Mouse (Mus musculus): Measurements from ENCODE around the gene Gm6993. TPM values are rescaled to one million over a fixed set of nuclear protein-coding genes. Genes with fewer than 3 reads are reported as not detected.

The Gm6993 gene
- polyA plus RNA-seq, 1 experiment = not detected

DNA sequence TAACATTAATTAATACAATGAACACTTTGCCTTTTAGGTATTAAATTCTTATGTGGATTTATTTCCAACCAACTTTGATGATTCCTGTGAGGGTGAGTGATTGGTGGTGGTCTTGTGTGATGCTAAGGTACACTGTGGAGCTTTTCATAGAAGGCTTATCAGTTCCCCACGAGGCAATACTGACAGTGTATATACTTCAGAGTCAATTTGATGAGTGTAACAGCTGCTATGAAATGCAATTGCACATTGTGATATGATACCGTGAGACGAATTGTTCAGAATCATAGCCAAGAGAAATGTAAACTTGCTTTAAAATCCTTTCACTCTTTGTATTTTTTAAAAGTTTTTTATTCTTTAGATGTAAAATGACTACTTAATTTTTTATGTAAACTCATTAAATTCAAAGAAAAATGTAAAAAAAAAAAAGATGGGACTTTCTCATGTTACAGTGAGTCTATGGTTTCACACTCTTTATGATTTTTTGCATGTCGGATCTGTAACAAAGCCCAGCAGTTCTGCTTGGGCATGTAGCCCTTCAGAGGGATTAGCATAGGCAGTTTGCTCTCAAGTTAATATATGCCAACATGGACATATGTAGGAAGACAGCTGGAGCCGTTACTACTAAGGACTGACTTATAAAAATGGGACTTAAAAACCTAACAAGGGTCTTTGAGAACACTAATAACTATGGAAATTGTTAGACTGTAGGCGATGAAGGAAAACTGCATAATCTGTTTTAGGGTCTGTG is 1.2 kb downstream of the Gm6993 start:
- no peaks in the 10 kb centered on the region for H3K4me1 ChIP-seq (ENCODE audit: control insufficient read depth, insufficient read depth, low read length)
- DNase-seq = no peak
- H3K4me3 ChIP-seq (replicated peaks; ENCODE audit: insufficient read depth, low read depth, low read length) = no peak overlapping the region
- no peaks in the 10 kb centered on the region for H3K27me3 ChIP-seq (ENCODE audit: control insufficient read depth, insufficient read depth, low read length)
- 43% methylated on average over 6 of the region's 6 CpGs for WGBS
- no peak for TF ChIP-seq CTCF (IDR thresholded peaks at IDR 0.05; ENCODE audit: borderline replicate concordance, insufficient read depth, low read depth, low read length)
- H3K27ac ChIP-seq (ENCODE audit: insufficient read depth, low read length) = no peak overlapping the region

DNA sequence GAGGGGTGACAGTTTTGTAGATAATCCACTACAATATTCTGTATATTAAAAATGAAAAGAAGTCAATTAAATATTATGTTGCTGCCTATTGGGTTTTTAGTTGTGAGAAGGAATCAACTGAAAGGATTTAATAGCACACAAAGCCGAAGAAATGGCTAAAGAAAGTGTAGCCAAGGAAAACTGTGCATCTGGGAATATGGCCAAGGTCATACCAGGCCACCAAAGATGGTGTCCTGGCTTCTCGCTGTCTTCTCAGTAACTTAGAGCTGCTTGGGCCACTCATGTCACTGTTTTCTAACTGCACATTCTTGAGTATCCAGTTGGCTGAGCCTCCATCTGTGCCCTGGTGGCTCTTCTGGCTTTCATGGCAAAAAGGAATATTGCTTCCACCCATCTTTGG is 3.4 kb downstream of the Gm6993 start:
- Histone ChIP-seq H3K4me3 (replicated peaks; ENCODE audit: insufficient read depth, low read depth, low read length) (no peak overlapping the region), H3K4me1 (ENCODE audit: control insufficient read depth, insufficient read depth, low read length) (no peaks in the 10 kb centered on the region), H3K27me3 (ENCODE audit: control insufficient read depth, insufficient read depth, low read length) (no peaks in the 10 kb centered on the region; the same call in 1 of the 2 replicates), H3K27ac (ENCODE audit: insufficient read depth, low read length) (no peak overlapping the region)
- WGBS = 19% methylated on average over 2 of the region's 2 CpGs
- TF ChIP-seq POLR2A (IDR thresholded peaks at IDR 0.05; ENCODE audit: borderline replicate concordance, insufficient read depth, low read length) (no peak), CTCF (IDR thresholded peaks at IDR 0.05; ENCODE audit: borderline replicate concordance, insufficient read depth, low read depth, low read length) (no peak)
- no peak for DNase-seq

DNA sequence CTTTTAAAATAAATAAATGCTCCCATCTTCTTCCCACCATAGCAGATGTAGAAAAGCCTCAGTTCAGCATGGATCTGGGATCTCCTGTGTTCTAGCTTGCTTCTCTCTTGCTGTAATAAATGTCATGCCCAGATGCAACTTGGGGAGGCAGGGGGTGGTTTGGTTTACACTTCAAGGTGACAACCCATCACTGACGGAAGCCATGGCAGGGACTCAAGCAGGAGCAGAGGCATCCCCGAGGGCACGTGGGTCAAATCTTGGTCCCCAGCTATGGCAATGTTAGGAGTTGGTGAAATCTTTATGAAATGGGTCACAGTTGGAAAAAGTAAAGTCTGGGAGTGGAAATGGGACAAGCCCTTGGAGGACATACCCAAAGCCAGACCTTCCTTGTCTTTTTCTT is 4.1 kb downstream of the Gm6993 start:
- TF ChIP-seq CTCF (IDR thresholded peaks at IDR 0.05; ENCODE audit: borderline replicate concordance, insufficient read depth, low read depth, low read length) = no peak
- TF ChIP-seq POLR2A (IDR thresholded peaks at IDR 0.05; ENCODE audit: borderline replicate concordance, insufficient read depth, low read length) = no peak
- no peak for DNase-seq
- Histone ChIP-seq H3K4me3 (replicated peaks; ENCODE audit: insufficient read depth, low read depth, low read length) (no peak overlapping the region), H3K27me3 (ENCODE audit: control insufficient read depth, insufficient read depth, low read length) (no peaks in the 10 kb centered on the region; the same call in 1 of the 2 replicates), H3K27ac (ENCODE audit: insufficient read depth, low read length) (no peak overlapping the region), H3K4me1 (ENCODE audit: control insufficient read depth, insufficient read depth, low read length) (no peaks in the 10 kb centered on the region)
- WGBS = 95% methylated on average over 3 of the region's 3 CpGs

DNA sequence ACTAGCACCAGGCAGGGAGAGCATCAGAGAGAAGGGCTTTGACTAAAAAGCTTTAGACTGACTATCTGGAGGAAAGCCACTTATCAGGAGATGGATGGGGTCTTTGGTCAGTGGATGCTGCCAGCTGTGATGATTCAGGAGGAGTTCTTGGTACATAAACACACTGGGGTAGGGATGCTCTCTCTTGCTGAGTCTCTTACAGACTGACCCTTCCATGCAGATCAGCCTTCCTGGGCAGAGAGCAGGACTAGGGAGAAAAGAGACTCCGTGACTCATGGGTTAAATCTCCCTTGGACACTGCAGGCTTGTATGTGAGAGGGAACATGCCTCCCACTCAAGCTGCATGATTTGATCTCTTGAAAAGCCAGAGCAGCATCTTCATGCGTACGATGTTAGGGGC is 5.6 kb downstream of the Gm6993 start:
- WGBS = 61% methylated on average over 3 of the region's 3 CpGs
- Histone ChIP-seq H3K4me1 (ENCODE audit: control insufficient read depth, insufficient read depth, low read length) (no peaks in the 10 kb centered on the region), H3K27ac (ENCODE audit: insufficient read depth, low read length) (no peak overlapping the region), H3K27me3 (ENCODE audit: control insufficient read depth, insufficient read depth, low read length) (no peaks in the 10 kb centered on the region; the same call in 1 of the 2 replicates), H3K4me3 (replicated peaks; ENCODE audit: insufficient read depth, low read depth, low read length) (no peak overlapping the region)
- DNase-seq = no peak
- TF ChIP-seq POLR2A (IDR thresholded peaks at IDR 0.05; ENCODE audit: borderline replicate concordance, insufficient read depth, low read length) = no peak
- no peak for TF ChIP-seq CTCF (IDR thresholded peaks at IDR 0.05; ENCODE audit: borderline replicate concordance, insufficient read depth, low read depth, low read length)

DNA sequence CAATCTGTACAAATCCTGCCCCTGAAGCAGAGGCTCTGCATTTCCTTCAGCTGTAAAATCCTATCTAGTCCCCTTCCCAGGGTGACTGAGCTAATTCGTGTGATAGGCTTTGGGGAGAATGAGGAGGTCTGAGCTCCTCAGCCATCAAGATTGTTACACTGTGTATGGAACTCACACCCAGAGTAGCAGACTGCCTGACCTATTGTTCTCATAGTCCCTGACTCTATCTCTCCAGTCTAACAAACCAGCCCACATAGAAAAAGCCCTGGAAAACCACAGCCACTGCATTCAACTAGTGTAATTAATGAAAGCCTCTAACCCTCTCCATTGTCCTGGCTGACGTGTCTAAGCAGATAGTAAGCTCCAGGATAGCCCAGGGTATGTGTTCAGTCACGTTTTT is 6.0 kb downstream of the Gm6993 start:
- Histone ChIP-seq H3K4me3 (replicated peaks; ENCODE audit: insufficient read depth, low read depth, low read length) (no peak overlapping the region), H3K27me3 (ENCODE audit: control insufficient read depth, insufficient read depth, low read length) (no peaks in the 10 kb centered on the region; the same call in 1 of the 2 replicates), H3K4me1 (ENCODE audit: control insufficient read depth, insufficient read depth, low read length) (no peaks in the 10 kb centered on the region), H3K27ac (ENCODE audit: insufficient read depth, low read length) (no peak overlapping the region)
- no peak for TF ChIP-seq CTCF (IDR thresholded peaks at IDR 0.05; ENCODE audit: borderline replicate concordance, insufficient read depth, low read depth, low read length)
- DNase-seq = no peak
- 64% methylated on average over 3 of the region's 3 CpGs for WGBS

DNA sequence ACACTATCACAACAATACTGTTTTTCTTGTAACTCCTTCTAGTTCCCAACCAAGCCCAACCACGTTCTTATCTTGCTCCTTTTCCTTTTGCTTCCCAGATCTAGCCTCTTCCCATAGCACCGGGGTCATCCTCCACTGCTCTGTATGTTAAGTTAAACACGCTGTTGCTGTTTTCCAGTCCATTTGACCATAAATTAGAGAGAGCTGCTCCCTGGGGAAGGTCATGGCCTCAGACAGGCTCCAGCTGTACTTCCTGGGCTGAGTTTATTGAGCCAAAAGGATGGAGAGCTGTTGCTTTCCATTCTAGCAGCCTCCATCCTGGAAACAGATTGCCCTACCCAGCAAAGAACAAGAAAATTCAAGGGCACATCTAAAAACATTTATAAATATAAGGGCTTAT is 7.6 kb downstream of the Gm6993 start:
- no peak for DNase-seq
- TF ChIP-seq CTCF (IDR thresholded peaks at IDR 0.05; ENCODE audit: borderline replicate concordance, insufficient read depth, low read depth, low read length) (no peak), POLR2A (IDR thresholded peaks at IDR 0.05; ENCODE audit: borderline replicate concordance, insufficient read depth, low read length) (no peak)
- H3K4me1 ChIP-seq (ENCODE audit: control insufficient read depth, insufficient read depth, low read length) = no peaks in the 10 kb centered on the region
- H3K27ac ChIP-seq (ENCODE audit: insufficient read depth, low read length) = no peak overlapping the region
- H3K27me3 ChIP-seq (ENCODE audit: control insufficient read depth, insufficient read depth, low read length) = no peaks in the 10 kb centered on the region; the same call in 1 of the 2 replicates
- H3K4me3 ChIP-seq (replicated peaks; ENCODE audit: insufficient read depth, low read depth, low read length) = no peak overlapping the region
- 34% methylated on average over 3 of the region's 3 CpGs for WGBS

DNA sequence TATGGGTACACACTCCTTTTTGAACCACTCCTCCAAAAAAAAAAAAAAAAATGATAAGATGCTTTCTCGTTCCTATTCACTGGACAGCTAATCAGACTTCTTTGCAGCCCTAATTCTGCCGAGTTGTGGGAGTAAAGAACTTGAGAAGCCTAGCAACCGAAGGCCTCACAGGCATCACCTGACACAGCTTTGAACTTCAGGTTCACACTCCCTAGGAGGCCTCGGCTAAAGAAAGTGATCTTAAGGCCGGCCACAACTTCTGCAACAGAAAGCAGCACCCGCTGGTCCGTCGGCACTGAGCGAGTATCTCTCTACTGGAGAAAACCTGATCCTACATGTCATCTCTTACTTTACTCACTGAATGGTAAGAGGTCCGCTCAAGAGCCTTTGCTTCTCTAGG is 8.1 kb downstream of the Gm6993 start:
- H3K4me1 ChIP-seq (ENCODE audit: control insufficient read depth, insufficient read depth, low read length) = no peaks in the 10 kb centered on the region
- TF ChIP-seq POLR2A (IDR thresholded peaks at IDR 0.05; ENCODE audit: borderline replicate concordance, insufficient read depth, low read length) (no peak), CTCF (IDR thresholded peaks at IDR 0.05; ENCODE audit: borderline replicate concordance, insufficient read depth, low read depth, low read length) (no peak)
- no peaks in the 10 kb centered on the region; the same call in 1 of the 2 replicates for H3K27me3 ChIP-seq (ENCODE audit: control insufficient read depth, insufficient read depth, low read length)
- 63% methylated on average over 10 of the region's 10 CpGs for WGBS
- H3K27ac ChIP-seq (ENCODE audit: insufficient read depth, low read length) = no peak overlapping the region
- H3K4me3 ChIP-seq (replicated peaks; ENCODE audit: insufficient read depth, low read depth, low read length) = no peak overlapping the region
- no peak for DNase-seq

DNA sequence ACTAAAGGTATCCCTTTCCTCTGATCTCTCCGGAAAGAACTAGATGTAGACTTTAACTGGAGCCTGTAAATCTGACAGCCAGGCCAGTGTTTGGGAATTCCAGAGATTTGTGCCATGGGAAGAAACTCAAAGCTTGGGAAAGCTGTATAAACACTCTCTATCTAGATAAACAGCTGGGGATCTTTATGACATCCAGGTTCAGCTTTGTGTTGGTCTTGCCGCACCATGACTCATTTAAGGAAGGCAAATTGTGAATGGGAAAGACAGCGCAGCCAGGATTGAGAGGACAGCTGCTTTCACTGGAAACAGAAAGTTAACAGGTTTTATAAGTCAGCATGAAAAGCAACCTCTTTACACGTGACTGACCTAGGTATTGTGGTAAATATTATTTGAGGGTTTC is 11.7 kb downstream of the Gm6993 start:
- 84% methylated on average over 4 of the region's 4 CpGs for WGBS
- TF ChIP-seq CTCF (IDR thresholded peaks at IDR 0.05; ENCODE audit: borderline replicate concordance, insufficient read depth, low read depth, low read length) (no peak), POLR2A (IDR thresholded peaks at IDR 0.05; ENCODE audit: borderline replicate concordance, insufficient read depth, low read length) (no peak)
- DNase-seq = no peak
- Histone ChIP-seq H3K27ac (ENCODE audit: insufficient read depth, low read length) (no peak overlapping the region), H3K4me1 (ENCODE audit: control insufficient read depth, insufficient read depth, low read length) (no peaks in the 10 kb centered on the region), H3K4me3 (replicated peaks; ENCODE audit: insufficient read depth, low read depth, low read length) (no peak overlapping the region), H3K27me3 (ENCODE audit: control insufficient read depth, insufficient read depth, low read length) (no peaks in the 10 kb centered on the region; the same call in 1 of the 2 replicates)

Measured in cerebellum, adult 2 months (tissue).